Mouse (Mus musculus) erythroblast, adult 5-6 weeks (primary cell): ENCODE measurements around the gene Tmem59l. TPM values are rescaled to one million over a fixed set of nuclear protein-coding genes. Genes with fewer than 3 reads are reported as not detected.
"Not testable (repeated sequence)": the region's sequence is repeated elsewhere in the genome, so short reads cannot be mapped to it uniquely, and the experiment has no call there.

Experiments used
- ATAC-seq: replicated peaks from 2 replicates; pipeline ENCODE4 v1.8.0; 2016; ENCODE audit warnings: moderate number of reproducible peaks, mild to moderate bottlenecking, moderate TSS enrichment, inconsistent platforms; ENCODE audit not compliant: poor library complexity, low FRiP score, severe bottlenecking
- total RNA-seq, 2 experiments: library from RNA; stranded (forward) in 1 of 2; stranded (reverse) in 1 of 2; fragments of 150-400 nt in 1 of 2; fragments of 200-764, 138-1000 nt in 1 of 2; gene quantifications; 2 replicates each; pipeline versions ENCODE4 v1.2.3 to v1.2.4; 2015 to 2017; ENCODE audit warnings: low replicate concordance in 2 of 2

The Tmem59l gene
- total RNA-seq (2015; ENCODE audit: low replicate concordance) (not detected in 2 replicates), total RNA-seq (2017; ENCODE audit: low replicate concordance) (not detected in 2 replicates)

GRCm38 (mm10) chr8:70486941-70487520 lies at the start of gene Tmem59l:
TSS of gene Tmem59l (minus strand) at chr8:70487358.
- no peak for ATAC-seq

GRCm38 (mm10) chr8:70535701-70536100 lies 48.5 kb upstream of the Tmem59l start:
- ATAC-seq, result no peak

GRCm38 (mm10) chr8:70535221-70535620 lies 48.1 kb upstream of the Tmem59l start:
- no peak for ATAC-seq

GRCm38 (mm10) chr8:70534281-70534680 lies 47.1 kb upstream of the Tmem59l start:
- ATAC-seq, result no peak

GRCm38 (mm10) chr8:70530314-70530713 lies 43.2 kb upstream of the Tmem59l start:
- no peak for ATAC-seq

GRCm38 (mm10) chr8:70529741-70530161 lies 42.6 kb upstream of the Tmem59l start:
- ATAC-seq, result peak; percentile 51

- no peak for ATAC-seq
Observed at GRCm38 (mm10) chr8:70529299-70529698, 42.1 kb upstream of the Tmem59l start.

GRCm38 (mm10) chr8:70528182-70528797 lies 41.1 kb upstream of the Tmem59l start:
- ATAC-seq, result no peak

- ATAC-seq, result peak; percentile 81
Observed at GRCm38 (mm10) chr8:70527512-70528181, 40.5 kb upstream of the Tmem59l start, which contains the start of the genes Fkbp8 and Kxd1. TSS of gene Fkbp8 (plus strand) at chr8:70527724. TSS of gene Kxd1 (minus strand) at chr8:70527956.

GRCm38 (mm10) chr8:70527111-70527511 lies 40.0 kb upstream of the Tmem59l start:
- peak; percentile 25 for ATAC-seq

- ATAC-seq, result peak; percentile 84
Observed at GRCm38 (mm10) chr8:70522592-70523403, 35.6 kb upstream of the Tmem59l start.

- no peak for ATAC-seq
Observed at GRCm38 (mm10) chr8:70519606-70520005, 32.4 kb upstream of the Tmem59l start.

- ATAC-seq, result no peak
Observed at GRCm38 (mm10) chr8:70519043-70519442, 31.9 kb upstream of the Tmem59l start.

- ATAC-seq, result no peak
Observed at GRCm38 (mm10) chr8:70517940-70518643, 30.9 kb upstream of the Tmem59l start.

- ATAC-seq, result no peak
Observed at GRCm38 (mm10) chr8:70513441-70513840, 26.3 kb upstream of the Tmem59l start.

- no peak for ATAC-seq
Observed at GRCm38 (mm10) chr8:70512253-70512903, 25.2 kb upstream of the Tmem59l start.

GRCm38 (mm10) chr8:70511770-70512169 lies 24.6 kb upstream of the Tmem59l start:
- ATAC-seq, result no peak

GRCm38 (mm10) chr8:70511174-70511573 lies 24.0 kb upstream of the Tmem59l start:
- not testable (repeated sequence) for ATAC-seq
